Mouse (Mus musculus) myocyte (in vitro differentiated cells): ENCODE measurements at regions not wholly inside any gene's neighbourhood (a gene's known extent, or its start where the extent isn't known, plus 50 kb on each side); places are given as distances from the start of the nearest gene placed in this dataset.

Experiments
- H3K27me3 ChIP-seq: one replicate; pipeline ENCODE4 v1.6.1; 2011; ENCODE audit not compliant: control insufficient read depth, insufficient read depth, insufficient read length
- H3K36me3 ChIP-seq: one replicate; pipeline ENCODE4 v1.6.1; 2011; ENCODE audit not compliant: control insufficient read depth, insufficient read depth
- H3K4me2 ChIP-seq: one replicate; pipeline ENCODE4 v1.6.1; 2011; ENCODE audit warnings: low read depth, control low read depth
- H3K4me3 ChIP-seq: one replicate; pipeline ENCODE4 v1.5.1; 2011; ENCODE audit warnings: mild to moderate bottlenecking, control low read depth, moderate library complexity
- H3K79me2 ChIP-seq: one replicate; pipeline ENCODE4 v1.6.1; 2011; ENCODE audit not compliant: control insufficient read depth, insufficient read depth
- H3ac ChIP-seq: one replicate; pipeline ENCODE4 v1.6.1; 2011; ENCODE audit not compliant: control insufficient read depth, insufficient read length
- CEBPB ChIP-seq: IDR thresholded peaks from 2 replicates; pipeline ENCODE4 v1.6.1; 2011; ENCODE audit warnings: mild to moderate bottlenecking, moderate library complexity; ENCODE audit not compliant: poor library complexity, insufficient read depth, severe bottlenecking
- E2F4 ChIP-seq: IDR thresholded peaks from one replicate; pipeline ENCODE4 v1.6.1; 2011; ENCODE audit warnings: mild to moderate bottlenecking, control low read depth, moderate library complexity; ENCODE audit not compliant: insufficient read depth
- MAX ChIP-seq: IDR thresholded peaks from one replicate; pipeline ENCODE4 v1.6.1; 2011; ENCODE audit warnings: low read depth, mild to moderate bottlenecking, control low read depth
- MYOD1 ChIP-seq, 3 experiments: IDR thresholded peaks; one replicate each; pipeline ENCODE4 v1.6.1; 2011; ENCODE audit warnings: control low read depth in 2 of 3, low read depth in 2 of 3, mild to moderate bottlenecking in 2 of 3, moderate library complexity in 1 of 3; ENCODE audit not compliant: insufficient read length in 2 of 3, control insufficient read depth in 1 of 3
- MYOG ChIP-seq, 3 experiments: IDR thresholded peaks; one replicate each; pipeline ENCODE4 v1.6.1; 2011; ENCODE audit warnings: control low read depth in 2 of 3, low read depth in 2 of 3, mild to moderate bottlenecking in 2 of 3; ENCODE audit not compliant: insufficient read length in 2 of 3, control insufficient read depth in 1 of 3, insufficient read depth in 1 of 3
- POLR2A ChIP-seq: IDR thresholded peaks from one replicate; pipeline ENCODE4 v1.6.1; 2011; ENCODE audit warnings: low read depth, mild to moderate bottlenecking, control low read depth, moderate library complexity; ENCODE audit not compliant: insufficient read length
- POLR2AphosphoS2 ChIP-seq: IDR thresholded peaks from one replicate; pipeline ENCODE4 v1.6.1; 2011; ENCODE audit warnings: low read depth, control low read depth; ENCODE audit not compliant: insufficient read length
- REST ChIP-seq: IDR thresholded peaks from one replicate; pipeline ENCODE4 v1.6.1; 2011; ENCODE audit warnings: mild to moderate bottlenecking, control low read depth, moderate library complexity; ENCODE audit not compliant: insufficient read depth, insufficient read length
- SRF ChIP-seq: IDR thresholded peaks from one replicate; pipeline ENCODE4 v1.6.1; 2011; ENCODE audit warnings: low read depth; ENCODE audit not compliant: control insufficient read depth, insufficient read length
- TCF12 ChIP-seq: IDR thresholded peaks from one replicate; pipeline ENCODE4 v1.6.1; 2011; ENCODE audit warnings: mild to moderate bottlenecking, control low read depth; ENCODE audit not compliant: poor library complexity, insufficient read depth, severe bottlenecking
- TCF3 ChIP-seq: IDR thresholded peaks from one replicate; pipeline ENCODE4 v1.6.1; 2011; ENCODE audit warnings: low read depth, control low read depth; ENCODE audit not compliant: insufficient read length
- USF1 ChIP-seq: IDR thresholded peaks from one replicate; pipeline ENCODE4 v1.6.1; 2011; ENCODE audit warnings: low read depth, mild to moderate bottlenecking, control low read depth, moderate library complexity

DNA sequence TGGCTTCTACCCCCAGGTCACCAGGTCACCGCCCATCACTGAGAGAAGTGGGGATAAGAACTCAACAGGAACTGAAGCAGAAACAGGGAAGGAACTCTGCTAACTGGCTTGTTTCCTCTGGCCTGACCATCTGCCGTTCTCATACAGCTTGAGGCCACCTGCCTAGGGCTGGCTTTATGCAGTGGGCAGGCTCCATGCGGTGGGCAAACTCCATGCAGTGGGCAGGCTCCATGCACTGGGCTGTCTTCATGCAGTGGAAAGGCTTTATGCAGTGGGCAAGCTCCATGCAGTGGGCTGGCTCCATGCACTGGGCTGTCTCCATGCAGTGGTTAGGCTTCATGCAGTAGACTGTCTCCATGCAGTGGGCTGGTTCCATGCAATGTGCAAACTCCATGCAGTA is 438.8 kb downstream of the Cdh26 start:
- H3K4me3 ChIP-seq = no peak overlapping the region
- no peaks in the 10 kb centered on the region for H3K79me2 ChIP-seq
- TF ChIP-seq USF1 (no peak), REST (no peak), MYOG (IDR thresholded peaks at IDR 0.05; ENCODE audit: control insufficient read depth in 1 of 3, insufficient read depth in 1 of 3, insufficient read length in 2 of 3, low read depth in 2 of 3) (no peak), POLR2A (no peak), POLR2AphosphoS2 (no peak), MAX (no peak), CEBPB (no peak), E2F4 (no peak), MYOD1 (IDR thresholded peaks at IDR 0.05; ENCODE audit: control insufficient read depth in 1 of 3, insufficient read length in 2 of 3, low read depth in 2 of 3) (no peak), TCF3 (no peak), TCF12 (no peak), SRF (no peak)
- H3K27me3 ChIP-seq = no peaks in the 10 kb centered on the region
- no peak overlapping the region for H3K4me2 ChIP-seq
- H3ac ChIP-seq = no peak overlapping the region
- no peaks in the 10 kb centered on the region for H3K36me3 ChIP-seq

GRCm38 (mm10) chr2:178878436-178878835 is 448.1 kb downstream of the Cdh26 start:
- no peak overlapping the region for H3ac ChIP-seq
- H3K79me2 ChIP-seq = no peaks in the 10 kb centered on the region
- H3K4me3 ChIP-seq = no peak overlapping the region
- no peak overlapping the region for H3K4me2 ChIP-seq
- TF ChIP-seq POLR2AphosphoS2 = no peak
- H3K27me3 ChIP-seq = no peaks in the 10 kb centered on the region
- H3K36me3 ChIP-seq = no peaks in the 10 kb centered on the region

DNA sequence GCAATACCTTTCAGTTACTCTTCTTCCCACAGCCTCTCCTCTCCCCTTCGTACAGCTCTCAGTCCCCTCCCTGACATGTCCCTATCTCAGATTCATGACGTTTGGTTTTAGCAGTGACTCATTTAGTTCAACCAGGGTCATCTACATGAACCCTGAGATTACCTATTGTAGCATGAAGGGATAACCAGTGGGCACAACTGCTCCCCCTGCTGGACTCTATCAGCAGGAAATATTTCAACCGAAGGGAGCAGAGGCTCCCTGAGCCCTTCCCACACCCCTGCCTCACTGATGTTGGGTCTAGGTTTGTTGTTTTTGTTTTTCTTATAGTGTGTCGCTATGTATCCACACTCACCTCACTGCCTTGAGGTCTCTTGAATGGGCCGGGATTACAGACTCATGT is 455.4 kb downstream of the Cdh26 start:
- Histone ChIP-seq H3K4me3 (no peak overlapping the region), H3K36me3 (no peaks in the 10 kb centered on the region), H3K79me2 (no peaks in the 10 kb centered on the region), H3K27me3 (no peaks in the 10 kb centered on the region), H3ac (no peak overlapping the region), H3K4me2 (no peak overlapping the region)
- TF ChIP-seq TCF3 (no peak), POLR2AphosphoS2 (no peak), USF1 (no peak), TCF12 (no peak), E2F4 (no peak), POLR2A (no peak), MAX (no peak), SRF (no peak), MYOG (IDR thresholded peaks at IDR 0.05; ENCODE audit: control insufficient read depth in 1 of 3, insufficient read depth in 1 of 3, insufficient read length in 2 of 3, low read depth in 2 of 3) (no peak), MYOD1 (IDR thresholded peaks at IDR 0.05; ENCODE audit: control insufficient read depth in 1 of 3, insufficient read length in 2 of 3, low read depth in 2 of 3) (no peak), CEBPB (no peak), REST (no peak)

DNA sequence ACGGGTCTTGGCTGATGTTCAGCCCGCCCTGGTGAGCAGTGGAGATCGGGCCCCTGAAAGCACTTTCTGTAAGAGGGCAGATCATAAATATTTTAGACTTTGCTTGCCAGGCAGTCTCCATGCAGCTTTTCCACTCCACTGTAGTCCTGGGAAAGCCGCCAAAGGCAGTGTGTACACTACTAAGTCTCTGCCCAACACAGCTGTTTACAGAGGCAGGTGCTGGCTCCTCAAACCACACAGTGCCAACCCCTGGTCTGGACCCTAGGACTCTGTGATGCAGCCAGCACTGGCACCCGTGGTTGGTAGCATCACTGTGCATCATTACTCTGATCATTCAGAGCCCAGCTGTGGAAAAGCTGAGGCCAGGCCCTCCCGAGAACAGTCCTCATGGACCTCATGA is 458.4 kb downstream of the Cdh26 start:
- H3K4me2 ChIP-seq = no peak overlapping the region
- H3K27me3 ChIP-seq = no peaks in the 10 kb centered on the region
- TF ChIP-seq MYOG (IDR thresholded peaks at IDR 0.05; ENCODE audit: control insufficient read depth in 1 of 3, insufficient read depth in 1 of 3, insufficient read length in 2 of 3, low read depth in 2 of 3) (no peak), TCF3 (no peak), REST (no peak), MYOD1 (IDR thresholded peaks at IDR 0.05; ENCODE audit: control insufficient read depth in 1 of 3, insufficient read length in 2 of 3, low read depth in 2 of 3) (no peak), CEBPB (no peak), TCF12 (no peak), E2F4 (no peak), POLR2AphosphoS2 (no peak), MAX (no peak), SRF (no peak), USF1 (no peak), POLR2A (no peak)
- no peak overlapping the region for H3K4me3 ChIP-seq
- H3ac ChIP-seq = no peak overlapping the region
- H3K36me3 ChIP-seq = no peaks in the 10 kb centered on the region
- H3K79me2 ChIP-seq = no peaks in the 10 kb centered on the region

- H3ac ChIP-seq = no peak overlapping the region
- no peaks in the 10 kb centered on the region for H3K36me3 ChIP-seq
- H3K4me3 ChIP-seq = no peak overlapping the region
- TF ChIP-seq POLR2A (no peak), TCF12 (no peak), E2F4 (no peak), MYOG (IDR thresholded peaks at IDR 0.05; ENCODE audit: control insufficient read depth in 1 of 3, insufficient read depth in 1 of 3, insufficient read length in 2 of 3, low read depth in 2 of 3) (no peak)
- no peaks in the 10 kb centered on the region for H3K27me3 ChIP-seq
- no peaks in the 10 kb centered on the region for H3K79me2 ChIP-seq
- H3K4me2 ChIP-seq = no peak overlapping the region
Observed at GRCm38 (mm10) chr2:178902397-178902796, 472.1 kb downstream of the Cdh26 start.
